Mouse (Mus musculus): ENCODE data around the gene Gm49380. TPM values are rescaled to one million over a fixed set of nuclear protein-coding genes. Genes with fewer than 3 reads are reported as not detected.

Gm49380 gene
- polyA plus RNA-seq, 1 experiment = 0.05 TPM

GRCm38 (mm10) chr9:44045884-44046272 lies 67.4 kb downstream of the Gm49380 start:
- TF ChIP-seq MAX (IDR thresholded peaks at IDR 0.05) (no peak), CEBPB (IDR thresholded peaks at IDR 0.05; ENCODE audit: low read depth) (no peak), MYOG (IDR thresholded peaks at IDR 0.05; ENCODE audit: control insufficient read depth, extremely low read depth, insufficient read length) (no peak), FOSL1 (IDR thresholded peaks at IDR 0.05; ENCODE audit: insufficient read depth, low read length, poor library complexity, severe bottlenecking) (no peak), USF1 (IDR thresholded peaks at IDR 0.05; ENCODE audit: low read depth) (no peak), CTCF (IDR thresholded peaks at IDR 0.05; ENCODE audit: control insufficient read depth, insufficient read depth, insufficient read length) (no peak), MYOD1 (IDR thresholded peaks at IDR 0.05; ENCODE audit: control insufficient read depth, insufficient read length, low read depth) (no peak)
- no peaks in the 10 kb centered on the region for H3K79me2 ChIP-seq (ENCODE audit: control insufficient read depth, insufficient read depth)
- no peaks in the 10 kb centered on the region for H3K79me3 ChIP-seq (ENCODE audit: low read depth)
- H3ac ChIP-seq (ENCODE audit: control insufficient read depth, insufficient read length, low read depth) = no peak overlapping the region
- no peak overlapping the region for H3K4me3 ChIP-seq (ENCODE audit: insufficient read depth, poor library complexity, severe bottlenecking)
- no peaks in the 10 kb centered on the region for H3K36me3 ChIP-seq (ENCODE audit: control insufficient read depth, insufficient read depth)
- H3K27me3 ChIP-seq (ENCODE audit: control insufficient read depth, insufficient read depth, insufficient read length) = no peaks in the 10 kb centered on the region

DNA sequence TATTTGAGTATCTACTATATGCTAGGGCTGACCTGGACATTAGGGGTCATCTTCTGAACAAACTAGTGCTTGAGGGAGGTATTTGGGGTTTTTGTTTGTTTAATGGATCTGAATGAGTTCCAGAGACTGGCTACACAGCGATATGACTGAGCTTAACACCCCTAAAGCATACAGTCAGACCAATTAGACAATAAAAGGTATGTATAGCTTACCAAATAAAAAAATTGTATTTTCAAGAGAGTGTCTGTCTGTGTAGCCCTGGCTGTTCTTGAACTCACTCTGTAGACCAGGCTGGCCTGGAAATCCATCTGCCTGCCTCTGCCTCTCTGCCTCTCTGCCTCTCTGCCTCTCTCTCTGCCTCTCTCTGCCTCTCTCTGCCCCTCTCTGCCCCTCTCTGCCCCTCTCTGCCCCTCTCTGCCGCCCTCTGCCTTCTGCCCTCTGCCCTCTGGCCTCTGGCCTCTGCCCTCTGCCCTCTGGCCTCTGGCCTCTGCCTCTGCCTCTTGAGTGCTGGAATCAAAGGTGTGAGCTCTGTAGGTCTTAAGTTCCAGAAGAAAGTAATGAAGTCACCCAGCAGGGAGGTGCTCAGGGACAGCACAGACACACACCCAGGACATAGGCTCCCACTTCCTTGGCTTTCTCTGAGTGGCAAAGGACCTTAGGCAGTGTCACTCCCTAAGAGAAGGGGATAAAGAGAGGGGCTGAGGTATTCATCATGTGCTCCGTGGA lies 68.0 kb downstream of the Gm49380 start:
- Histone ChIP-seq H3K27me3 (ENCODE audit: control insufficient read depth, insufficient read depth, insufficient read length) (no peaks in the 10 kb centered on the region), H3ac (ENCODE audit: control insufficient read depth, insufficient read length, low read depth) (no peak overlapping the region)
- TF ChIP-seq MYOD1 (IDR thresholded peaks at IDR 0.05; ENCODE audit: control insufficient read depth, insufficient read length, low read depth) (no peak), MYOG (IDR thresholded peaks at IDR 0.05; ENCODE audit: control insufficient read depth, extremely low read depth, insufficient read length) (no peak), CEBPB (IDR thresholded peaks at IDR 0.05; ENCODE audit: low read depth) (no peak), MAX (IDR thresholded peaks at IDR 0.05) (no peak), USF1 (IDR thresholded peaks at IDR 0.05; ENCODE audit: low read depth) (no peak), FOSL1 (IDR thresholded peaks at IDR 0.05; ENCODE audit: insufficient read depth, low read length, poor library complexity, severe bottlenecking) (no peak), CTCF (IDR thresholded peaks at IDR 0.05; ENCODE audit: control insufficient read depth, insufficient read depth, insufficient read length) (no peak)

GRCm38 (mm10) chr9:44044426-44045157 lies 68.7 kb downstream of the Gm49380 start:
- Histone ChIP-seq H3ac (ENCODE audit: control insufficient read depth, insufficient read length, low read depth) (no peak overlapping the region), H3K79me2 (ENCODE audit: control insufficient read depth, insufficient read depth) (no peaks in the 10 kb centered on the region), H3K79me3 (ENCODE audit: low read depth) (no peaks in the 10 kb centered on the region), H3K27me3 (ENCODE audit: control insufficient read depth, insufficient read depth, insufficient read length) (no peaks in the 10 kb centered on the region), H3K4me3 (ENCODE audit: insufficient read depth, poor library complexity, severe bottlenecking) (no peak overlapping the region), H3K36me3 (ENCODE audit: control insufficient read depth, insufficient read depth) (no peaks in the 10 kb centered on the region)
- TF ChIP-seq FOSL1 (IDR thresholded peaks at IDR 0.05; ENCODE audit: insufficient read depth, low read length, poor library complexity, severe bottlenecking) (no peak), MYOG (IDR thresholded peaks at IDR 0.05; ENCODE audit: control insufficient read depth, extremely low read depth, insufficient read length) (no peak), CEBPB (IDR thresholded peaks at IDR 0.05; ENCODE audit: low read depth) (no peak), MAX (IDR thresholded peaks at IDR 0.05) (no peak), MYOD1 (IDR thresholded peaks at IDR 0.05; ENCODE audit: control insufficient read depth, insufficient read length, low read depth) (no peak), USF1 (IDR thresholded peaks at IDR 0.05; ENCODE audit: low read depth) (no peak), CTCF (IDR thresholded peaks at IDR 0.05; ENCODE audit: control insufficient read depth, insufficient read depth, insufficient read length) (no peak)

More for the DNA sequence above, 68.0 kb downstream of the Gm49380 start:
- Histone ChIP-seq H3K79me3 (ENCODE audit: low read depth) (no peaks in the 10 kb centered on the region), H3K36me3 (ENCODE audit: control insufficient read depth, insufficient read depth) (no peaks in the 10 kb centered on the region), H3K4me3 (ENCODE audit: insufficient read depth, poor library complexity, severe bottlenecking) (no peak overlapping the region), H3K79me2 (ENCODE audit: control insufficient read depth, insufficient read depth) (no peaks in the 10 kb centered on the region)

- H3K36me3 ChIP-seq (ENCODE audit: control insufficient read depth, insufficient read depth) = no peaks in the 10 kb centered on the region
- TF ChIP-seq CEBPB (IDR thresholded peaks at IDR 0.05; ENCODE audit: low read depth) (no peak), CTCF (IDR thresholded peaks at IDR 0.05; ENCODE audit: control insufficient read depth, insufficient read depth, insufficient read length) (no peak), USF1 (IDR thresholded peaks at IDR 0.05; ENCODE audit: low read depth) (no peak), MYOG (IDR thresholded peaks at IDR 0.05; ENCODE audit: control insufficient read depth, extremely low read depth, insufficient read length) (no peak), MAX (IDR thresholded peaks at IDR 0.05) (no peak), MYOD1 (IDR thresholded peaks at IDR 0.05; ENCODE audit: control insufficient read depth, insufficient read length, low read depth) (no peak), FOSL1 (IDR thresholded peaks at IDR 0.05; ENCODE audit: insufficient read depth, low read length, poor library complexity, severe bottlenecking) (no peak)
- no peaks in the 10 kb centered on the region for H3K79me3 ChIP-seq (ENCODE audit: low read depth)
- H3K79me2 ChIP-seq (ENCODE audit: control insufficient read depth, insufficient read depth) = no peaks in the 10 kb centered on the region
- no peak overlapping the region for H3ac ChIP-seq (ENCODE audit: control insufficient read depth, insufficient read length, low read depth)
- no peak overlapping the region for H3K4me3 ChIP-seq (ENCODE audit: insufficient read depth, poor library complexity, severe bottlenecking)
- H3K27me3 ChIP-seq (ENCODE audit: control insufficient read depth, insufficient read depth, insufficient read length) = no peaks in the 10 kb centered on the region
These were observed 69.4 kb downstream of the Gm49380 start for GRCm38 (mm10) chr9:44043708-44044425.

All from C2C12 (cell line).